Mouse (Mus musculus): ENCODE data around the gene Gm28308. TPM values are rescaled to one million over a fixed set of nuclear protein-coding genes. Genes with fewer than 3 reads are reported as not detected.

Gene Gm28308
- total and polyA plus RNA-seq, 3 experiments, result not detected

DNA sequence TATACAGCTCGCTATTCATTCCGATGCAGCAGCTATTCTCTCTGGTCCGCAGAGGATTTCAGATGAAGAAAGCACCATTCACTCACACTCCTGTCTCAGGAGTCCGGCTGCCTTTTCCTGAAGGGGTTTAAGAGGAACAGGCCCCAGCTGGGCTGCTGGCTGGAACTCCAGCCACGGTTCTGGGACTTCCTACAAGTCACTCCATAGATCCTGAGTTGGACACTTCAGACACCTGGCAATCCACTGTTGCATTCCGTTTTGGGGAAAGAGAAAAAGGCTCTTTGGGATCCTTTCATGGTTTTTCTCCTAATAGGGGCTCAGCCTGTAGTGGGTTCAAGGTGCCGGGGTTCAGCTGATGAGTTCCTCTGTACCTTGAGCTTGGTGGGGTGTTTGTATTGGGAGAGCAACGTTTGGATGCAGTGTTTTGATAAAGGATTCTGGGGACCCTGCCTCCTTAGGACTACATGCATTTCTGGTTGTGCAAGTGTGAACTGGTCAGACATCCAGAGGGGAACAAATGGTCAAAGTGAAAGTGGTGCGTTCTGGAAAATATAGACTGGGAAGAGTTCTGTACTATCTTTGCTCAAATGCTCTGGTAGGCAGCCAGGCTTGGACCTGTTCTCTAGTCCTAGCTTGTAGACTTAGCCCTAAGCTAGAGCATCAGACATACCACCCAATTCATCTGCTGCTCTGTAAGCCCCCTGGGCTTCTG is 48.8 kb upstream of the Gm28308 start:
- TF ChIP-seq MYB (IDR thresholded peaks at IDR 0.05; ENCODE audit: low read depth, low read length), result no peak
- TF ChIP-seq USF2 (IDR thresholded peaks at IDR 0.05; ENCODE audit: borderline replicate concordance in 1 of 2, insufficient read depth in 1 of 2, low read depth in 1 of 2, low read length in 2 of 2), result no peak
- no peak for TF ChIP-seq BHLHE40 (IDR thresholded peaks at IDR 0.05; ENCODE audit: borderline replicate concordance, low read depth, low read length)
- TF ChIP-seq NRF1 (IDR thresholded peaks at IDR 0.05; ENCODE audit: insufficient read depth, low read depth, low read length, poor library complexity, severe bottlenecking), result no peak
- TF ChIP-seq MAX (IDR thresholded peaks at IDR 0.05; ENCODE audit: low read length), result no peak
- no peak for TF ChIP-seq ZNF384 (IDR thresholded peaks at IDR 0.05; ENCODE audit: low read depth, low read length)
- TF ChIP-seq MYC (IDR thresholded peaks at IDR 0.05; ENCODE audit: low read depth, low read length), result no peak
- no peak for TF ChIP-seq POLR2AphosphoS5 (IDR thresholded peaks at IDR 0.05; ENCODE audit: borderline replicate concordance, low read depth, low read length)
- TF ChIP-seq JUND (IDR thresholded peaks at IDR 0.05; ENCODE audit: low read depth, low read length), result no peak
- no peak for TF ChIP-seq SMC3 (IDR thresholded peaks at IDR 0.05; ENCODE audit: low read depth, low read length)
- TF ChIP-seq TAL1 (IDR thresholded peaks at IDR 0.05; ENCODE audit: low read length), result no peak
- DNase-seq (ENCODE audit: low read depth, low spot score), result no peak
- H3K9me3 ChIP-seq (replicated peaks; ENCODE audit: insufficient read depth, low read length), result no peaks in the 10 kb centered on the region

DNA sequence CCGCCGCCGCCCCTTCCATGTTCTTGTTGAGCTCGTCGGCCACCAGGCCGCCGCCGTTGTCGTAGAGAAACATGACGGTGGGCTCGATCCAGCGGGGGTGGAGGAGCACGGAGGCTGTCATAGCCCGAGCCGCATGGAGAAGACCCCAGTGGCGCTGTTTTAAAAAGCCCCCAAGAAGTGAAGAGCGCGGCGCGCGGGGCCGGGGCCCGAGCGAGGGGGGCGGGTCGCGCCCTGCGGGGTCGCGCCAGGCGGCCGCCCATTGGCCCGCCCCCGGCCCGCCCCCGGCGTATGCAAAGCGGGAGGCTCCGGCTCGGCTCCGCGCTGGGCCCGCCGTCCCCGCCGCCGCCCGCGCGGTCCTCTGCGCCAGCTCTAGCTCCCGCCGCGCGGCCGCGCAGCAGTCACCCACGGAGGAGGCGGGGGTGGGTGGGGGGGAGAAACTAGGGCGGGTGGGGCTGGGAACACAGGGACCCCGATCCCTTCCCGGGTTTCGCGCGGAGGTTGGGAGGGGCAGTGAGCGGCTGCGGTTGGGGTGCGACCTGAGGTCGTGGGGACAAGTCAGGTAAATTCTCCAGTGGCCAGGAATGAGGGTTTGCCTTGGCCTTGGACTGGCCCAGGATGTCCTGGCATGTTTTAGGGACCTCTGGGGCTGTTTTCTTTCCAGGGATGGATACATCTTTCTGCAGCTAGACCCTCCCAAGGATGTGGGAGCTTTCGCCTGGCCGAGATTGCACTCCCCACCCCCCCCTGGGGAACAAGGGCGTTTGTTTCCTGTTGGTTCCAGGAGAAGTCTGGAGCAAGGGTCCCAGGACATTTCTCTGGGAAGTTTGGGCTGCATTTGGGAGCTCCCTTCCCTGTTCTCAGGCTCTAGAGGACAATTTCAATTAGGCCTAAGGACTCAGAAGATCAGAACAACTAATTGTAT is 47.8 kb upstream of the Gm28308 start, which contains the start of gene Hoxa13:
Hoxa13 (minus strand) TSS at position 227 of the 922 bp plus-strand sequence.
- no peaks in the 10 kb centered on the region for H3K9me3 ChIP-seq (replicated peaks; ENCODE audit: insufficient read depth, low read length)
- no peak within 1 kb of the TSS for H3K4me3 ChIP-seq (ENCODE audit: control insufficient read depth in 1 of 2, insufficient read depth in 1 of 2, low read depth in 2 of 2, low read length in 2 of 2)
- H3K36me3 ChIP-seq (ENCODE audit: control insufficient read depth in 1 of 2, insufficient read depth in 2 of 2, low read length in 2 of 2), result no peaks in the 10 kb centered on the region
- H3K27ac ChIP-seq (ENCODE audit: control insufficient read depth, low read depth, low read length), result no peak within 1 kb of the TSS
- H3K9ac ChIP-seq (ENCODE audit: control insufficient read depth, low read depth, low read length, poor library complexity, severe bottlenecking), result no peak within 1 kb of the TSS
- H3K4me1 ChIP-seq (ENCODE audit: control insufficient read depth in 1 of 2, insufficient read depth in 2 of 2, low read length in 2 of 2), result no peaks in the 10 kb centered on the region
- TF ChIP-seq NRF1 (IDR thresholded peaks at IDR 0.05; ENCODE audit: insufficient read depth, low read depth, low read length, poor library complexity, severe bottlenecking) (no peak), MEF2A (IDR thresholded peaks at IDR 0.05; ENCODE audit: extremely low read depth, insufficient replicate concordance, low read depth, low read length, poor library complexity, severe bottlenecking) (no peak), NELFE (IDR thresholded peaks at IDR 0.05; ENCODE audit: low read depth, low read length) (no peak), CHD2 (IDR thresholded peaks at IDR 0.05; ENCODE audit: low read length) (no peak), RAD21 (IDR thresholded peaks at IDR 0.05; ENCODE audit: low read depth, low read length) (no peak), EP300 (IDR thresholded peaks at IDR 0.05; ENCODE audit: low read depth in 1 of 2, low read length in 2 of 2) (no peak), ETS1 (IDR thresholded peaks at IDR 0.05; ENCODE audit: low read depth, low read length) (no peak), MYB (IDR thresholded peaks at IDR 0.05; ENCODE audit: low read depth, low read length) (no peak), ZC3H11A (IDR thresholded peaks at IDR 0.05; ENCODE audit: low read depth, low read length) (no peak), POLR2AphosphoS5 (IDR thresholded peaks at IDR 0.05; ENCODE audit: borderline replicate concordance, low read depth, low read length) (no peak), RCOR1 (IDR thresholded peaks at IDR 0.05; ENCODE audit: low read depth, low read length) (no peak), BHLHE40 (IDR thresholded peaks at IDR 0.05; ENCODE audit: borderline replicate concordance, low read depth, low read length) (no peak), POLR2A (IDR thresholded peaks at IDR 0.05; ENCODE audit: control insufficient read depth in 1 of 2, insufficient read depth in 1 of 2, low read depth in 1 of 2, low read length in 2 of 2, poor library complexity in 1 of 2) (no peak), KAT2A (conservative IDR thresholded peaks at IDR 0.05; ENCODE audit: low read depth, low read length) (no peak), MAZ (IDR thresholded peaks at IDR 0.05; ENCODE audit: low read depth, low read length) (no peak), USF1 (IDR thresholded peaks at IDR 0.05; ENCODE audit: low read depth, low read length) (no peak), UBTF (IDR thresholded peaks at IDR 0.05; ENCODE audit: borderline replicate concordance, insufficient read depth, low read depth, low read length) (no peak), JUND (IDR thresholded peaks at IDR 0.05; ENCODE audit: low read depth, low read length) (no peak)
- DNase-seq (ENCODE audit: low read depth, low spot score), result no peak
- no peaks in the 10 kb centered on the region for H3K27me3 ChIP-seq (ENCODE audit: control insufficient read depth in 1 of 2, insufficient read depth in 2 of 2, low read length in 2 of 2)
- no peaks in the 10 kb centered on the region for H3K79me2 ChIP-seq (ENCODE audit: control insufficient read depth, insufficient read depth, low read length, poor library complexity)

More for the DNA sequence above, 48.8 kb upstream of the Gm28308 start:
- no peaks in the 10 kb centered on the region for H3K79me2 ChIP-seq (ENCODE audit: control insufficient read depth, insufficient read depth, low read length, poor library complexity)
- no peaks in the 10 kb centered on the region for H3K4me1 ChIP-seq (ENCODE audit: control insufficient read depth in 1 of 2, insufficient read depth in 2 of 2, low read length in 2 of 2)
- no peak overlapping the region for H3K9ac ChIP-seq (ENCODE audit: control insufficient read depth, low read depth, low read length, poor library complexity, severe bottlenecking)
- H3K27me3 ChIP-seq (ENCODE audit: control insufficient read depth in 1 of 2, insufficient read depth in 2 of 2, low read length in 2 of 2), result no peaks in the 10 kb centered on the region
- no peak overlapping the region for H3K27ac ChIP-seq (ENCODE audit: control insufficient read depth, low read depth, low read length)
- no peaks in the 10 kb centered on the region for H3K36me3 ChIP-seq (ENCODE audit: control insufficient read depth in 1 of 2, insufficient read depth in 2 of 2, low read length in 2 of 2)
- H3K4me3 ChIP-seq (ENCODE audit: control insufficient read depth in 1 of 2, insufficient read depth in 1 of 2, low read depth in 2 of 2, low read length in 2 of 2), result no peak overlapping the region
